Mouse (Mus musculus) olfactory bulb, adult 2 months (tissue): ENCODE measurements around the gene Rabep2.

ENCODE experiments used
- CTCF ChIP-seq: fragments of 200-500 bp; IDR thresholded peaks from 2 replicates; pipeline ENCODE4 v1.5.1; 2012; ENCODE audit warnings: low read depth, mild to moderate bottlenecking, low read length, moderate library complexity; ENCODE audit not compliant: insufficient read depth
- POLR2A ChIP-seq: fragments of 200-500 bp; IDR thresholded peaks from 2 replicates; pipeline ENCODE4 v1.6.1; 2012; ENCODE audit warnings: mild to moderate bottlenecking, low read depth, low read length, moderate library complexity; ENCODE audit not compliant: insufficient read depth

DNA sequence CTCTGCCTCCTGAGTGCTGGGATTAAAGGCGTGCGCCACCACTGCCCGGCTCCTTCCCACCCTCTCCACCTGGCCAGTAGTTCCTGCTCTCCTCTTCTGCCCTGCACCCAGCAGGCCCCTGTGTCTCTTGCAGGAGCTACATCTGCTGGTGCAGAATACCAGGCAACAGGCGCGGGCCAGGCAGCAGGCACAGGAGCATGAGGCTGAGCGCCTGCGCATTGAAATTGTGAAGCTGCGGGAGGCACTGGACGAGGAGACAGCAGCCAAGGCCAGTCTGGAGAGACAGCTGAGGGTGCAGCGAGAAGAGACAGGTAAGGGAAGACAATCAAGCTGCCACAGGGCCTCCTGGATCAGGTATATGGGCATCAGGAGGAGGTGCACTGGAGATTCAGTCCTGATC lies 15.4 kb downstream of the Rabep2 start:
- TF ChIP-seq POLR2A: no peak
- TF ChIP-seq CTCF: no peak
